Mouse (Mus musculus) liver, embryonic 14.5 days (tissue): ENCODE measurements around the gene Cldn9.

ENCODE experiments used
- CTCF ChIP-seq: IDR thresholded peaks from 2 replicates; pipeline ENCODE4 v1.5.1; 2016; ENCODE audit warnings: antibody characterized with exemption, low read depth, control low read depth
- EP300 ChIP-seq: IDR thresholded peaks from 2 replicates; pipeline ENCODE4 v1.6.1; 2016; ENCODE audit warnings: antibody characterized with exemption, low read depth

GRCm38 (mm10) chr17:23681086-23681485, 2.7 kb downstream of the Cldn9 start:
- TF ChIP-seq CTCF (no peak), EP300 (no peak)
